Mouse (Mus musculus): ENCODE results near the gene Tas2r143. TPM values are rescaled to one million over a fixed set of nuclear protein-coding genes. Genes with fewer than 3 reads are reported as not detected.

Gene Tas2r143
- not detected in 2 replicates for polyA plus RNA-seq (2015; fragmentation: Nextera tagmentation; extraction: Ambion mirVana)

GRCm38 (mm10) chr6:42399938-42400337 lies at the start of gene Tas2r143:
TSS of gene Tas2r143 (plus strand) at chr6:42400238.

DNA sequence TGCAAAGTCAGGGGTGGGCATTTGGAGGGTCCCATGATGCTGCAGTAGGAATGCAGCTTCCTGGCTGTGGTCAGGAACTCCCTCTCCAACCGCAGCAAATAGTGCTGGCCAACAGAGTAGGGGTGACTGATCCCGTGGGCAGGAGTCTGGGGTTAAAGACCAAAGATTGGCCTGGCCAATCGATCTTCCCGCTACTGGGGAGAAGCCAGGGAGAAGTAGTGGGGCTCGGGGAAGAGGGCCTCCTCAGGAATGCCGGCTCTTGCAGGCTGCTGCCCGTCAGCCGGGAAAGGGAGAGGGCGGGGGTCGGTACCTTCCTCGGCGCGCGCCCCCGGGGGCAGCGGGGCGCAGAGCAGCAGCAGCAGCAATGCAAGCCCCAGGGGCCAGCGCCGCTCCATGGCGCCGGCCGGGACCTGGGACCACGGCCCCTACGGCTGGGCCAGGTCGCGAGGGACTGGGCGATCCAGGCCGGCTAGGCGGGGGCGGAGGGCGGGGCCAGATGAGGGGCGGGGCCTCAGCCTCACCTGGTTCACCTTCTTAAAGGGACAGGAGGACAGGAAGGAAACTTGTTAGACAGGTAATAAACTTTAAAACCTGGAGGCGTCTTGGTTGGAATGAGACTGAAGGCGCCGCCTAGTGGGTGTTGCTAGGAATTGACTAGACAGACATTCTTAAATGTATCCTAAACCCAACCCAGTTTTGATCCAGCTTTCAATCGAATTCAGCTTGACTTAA lies 27.1 kb upstream of the Tas2r143 start, which contains the start of gene Epha1:
TSS of gene Epha1 (minus strand) at position 453 of the 732 bp plus-strand sequence.

GRCm38 (mm10) chr6:42405134-42405533 lies 5.1 kb downstream of the Tas2r143 start, which contains the start of gene Tas2r135:
TSS of gene Tas2r135 (plus strand) at chr6:42405434.

GRCm38 (mm10) chr6:42434446-42434845 lies 34.4 kb downstream of the Tas2r143 start, which contains the start of gene Tas2r126:
TSS of gene Tas2r126 (plus strand) at chr6:42434535.

Other genes with a start within 250 kb of the Tas2r143 start
- not detected in 2 replicates for gene Tas2r144, start 184.9 kb upstream of the Tas2r143 start, polyA plus RNA-seq (2015; fragmentation: Nextera tagmentation; extraction: Ambion mirVana)
- gene Gstk1, start 154.3 kb upstream of the Tas2r143 start, polyA plus RNA-seq (2015; fragmentation: Nextera tagmentation; extraction: Ambion mirVana), result 21.2 and 23.7 TPM in 2 replicates
- not detected in 2 replicates for gene Tmem139, start 138.3 kb upstream of the Tas2r143 start, polyA plus RNA-seq (2015; fragmentation: Nextera tagmentation; extraction: Ambion mirVana)
- gene Casp2, start 135.3 kb upstream of the Tas2r143 start, polyA plus RNA-seq (2015; fragmentation: Nextera tagmentation; extraction: Ambion mirVana), result 13.0 and 13.9 TPM in 2 replicates
- 0.31 and 0.71 TPM in 2 replicates for gene Clcn1, start 113.6 kb upstream of the Tas2r143 start, polyA plus RNA-seq (2015; fragmentation: Nextera tagmentation; extraction: Ambion mirVana)
- 6.6 and 7.7 TPM in 2 replicates for gene Fam131b, start 75.6 kb upstream of the Tas2r143 start, polyA plus RNA-seq (2015; fragmentation: Nextera tagmentation; extraction: Ambion mirVana)
- gene Zyx, start 50.6 kb upstream of the Tas2r143 start, polyA plus RNA-seq (2015; fragmentation: Nextera tagmentation; extraction: Ambion mirVana), result 60.1 and 68.6 TPM in 2 replicates
- 0.40 and 0.52 TPM in 2 replicates for gene Epha1, start 27.0 kb upstream of the Tas2r143 start, polyA plus RNA-seq (2015; fragmentation: Nextera tagmentation; extraction: Ambion mirVana)
- not detected in 2 replicates for gene Tas2r135, start 5.2 kb downstream of the Tas2r143 start, polyA plus RNA-seq (2015; fragmentation: Nextera tagmentation; extraction: Ambion mirVana)
- not detected in 2 replicates for gene Tas2r126, start 34.3 kb downstream of the Tas2r143 start, polyA plus RNA-seq (2015; fragmentation: Nextera tagmentation; extraction: Ambion mirVana)
- gene Olfr458, start 65.0 kb downstream of the Tas2r143 start, polyA plus RNA-seq (2015; fragmentation: Nextera tagmentation; extraction: Ambion mirVana), result not detected in 2 replicates
- gene Olfr457, start 76.1 kb downstream of the Tas2r143 start, polyA plus RNA-seq (2015; fragmentation: Nextera tagmentation; extraction: Ambion mirVana), result not detected in 2 replicates
- not detected in 2 replicates for gene Olfr456, start 87.0 kb downstream of the Tas2r143 start, polyA plus RNA-seq (2015; fragmentation: Nextera tagmentation; extraction: Ambion mirVana)
- not detected in 2 replicates for gene Olfr455, start 147.3 kb downstream of the Tas2r143 start, polyA plus RNA-seq (2015; fragmentation: Nextera tagmentation; extraction: Ambion mirVana)
- not detected in 2 replicates for gene Tcaf3, start 197.5 kb downstream of the Tas2r143 start, polyA plus RNA-seq (2015; fragmentation: Nextera tagmentation; extraction: Ambion mirVana)
- gene Tcaf2, start 245.0 kb downstream of the Tas2r143 start, polyA plus RNA-seq (2015; fragmentation: Nextera tagmentation; extraction: Ambion mirVana), result 2.6 TPM in 2 replicates

All from neural tube, postnatal 0 days (tissue).